Mouse (Mus musculus) midbrain, postnatal 0 days (tissue): ENCODE results near the gene Gchfr. TPM values are rescaled to one million over a fixed set of nuclear protein-coding genes. Genes with fewer than 3 reads are reported as not detected.
A peak's percentile ranks its signal among the peaks of the same experiment; 100 is the strongest.

Experiments
- ATAC-seq: fragments of 200-750 bp; cut with Nextera tagmentation; 2 replicates; pipeline ENCODE4 v1.8.0; 2017; ENCODE audit warnings: moderate number of reproducible peaks, mild to moderate bottlenecking, moderate TSS enrichment, moderate library complexity; ENCODE audit not compliant: low FRiP score
- DNase-seq: peaks from one replicate; pipeline ENCODE4 v3.0.0-alpha.2; 2015; ENCODE audit warnings: low spot score
- H3K27ac ChIP-seq: fragments of 300-500 bp; sonication (generic); 2 replicates; pipeline ENCODE4 v1.5.1; 2014; ENCODE audit warnings: low read depth, mild to moderate bottlenecking, low read length, mixed read lengths
- H3K27me3 ChIP-seq: fragments of 300-500 bp; sonication (generic); 2 replicates; pipeline ENCODE4 v1.6.1; 2014; ENCODE audit warnings: low read length, control low read depth, mixed read lengths; ENCODE audit not compliant: insufficient read depth
- H3K36me3 ChIP-seq: fragments of 300-500 bp; sonication (generic); 2 replicates; pipeline ENCODE4 v1.6.1; 2014; ENCODE audit warnings: low read length, control low read depth, mixed read lengths; ENCODE audit not compliant: insufficient read depth
- H3K4me1 ChIP-seq: fragments of 300-500 bp; sonication (generic); 2 replicates; pipeline ENCODE4 v1.6.1; 2014; ENCODE audit warnings: mild to moderate bottlenecking, control low read depth, antibody characterized with exemption, low read length, mixed read lengths; ENCODE audit not compliant: insufficient read depth
- H3K4me2 ChIP-seq: fragments of 300-500 bp; sonication (generic); 2 replicates; pipeline ENCODE4 v1.6.1; 2014; ENCODE audit warnings: low read depth, mild to moderate bottlenecking, low read length, mixed read lengths; ENCODE audit not compliant: poor library complexity, severe bottlenecking
- H3K4me3 ChIP-seq: fragments of 300-500 bp; sonication (generic); 2 replicates; pipeline ENCODE4 v1.5.1; 2014; ENCODE audit warnings: low read depth, mild to moderate bottlenecking, low read length, moderate library complexity
- H3K9ac ChIP-seq: fragments of 300-500 bp; sonication (generic); replicated peaks from 2 replicates; pipeline ENCODE4 v1.6.1; 2014; ENCODE audit warnings: mild to moderate bottlenecking, low read length, moderate library complexity, mixed read lengths; ENCODE audit not compliant: poor library complexity, severe bottlenecking
- H3K9me3 ChIP-seq: fragments of 300-500 bp; sonication (generic); 2 replicates; pipeline ENCODE4 v1.6.1; 2016; ENCODE audit warnings: low read length, control low read depth
- CTCF ChIP-seq: IDR thresholded peaks from 2 replicates; pipeline ENCODE4 v1.5.1; 2016; ENCODE audit warnings: antibody characterized with exemption, mild to moderate bottlenecking
- WGBS: fragments of 180-500 bp; shearing (Covaris S2); extraction: QIAGEN DNeasy Blood & Tissue Kit; methylation state at CpG from one replicate; pipeline ENCODE4 v1.1.7; 2014; 5-methylcytosine and 5-hydroxymethylcytosine counted together
- polyA plus RNA-seq: library from polyadenylated mRNA; unstranded; fragments of >200 nt; fragmentation: Nextera tagmentation; extraction: Ambion mirVana; gene quantifications from 2 replicates; pipeline ENCODE4 v1.2.1, GENCODE M21; 2015
- total RNA-seq: library from RNA; depleted of rRNA; stranded (reverse); fragments of >200 nt; gene quantifications from 2 replicates; pipeline ENCODE4 v1.2.3, GENCODE M21; 2014

Gchfr gene
- total and polyA plus RNA-seq, 2 experiments from 2014 or later: 9.9 to 15.9 TPM

DNA sequence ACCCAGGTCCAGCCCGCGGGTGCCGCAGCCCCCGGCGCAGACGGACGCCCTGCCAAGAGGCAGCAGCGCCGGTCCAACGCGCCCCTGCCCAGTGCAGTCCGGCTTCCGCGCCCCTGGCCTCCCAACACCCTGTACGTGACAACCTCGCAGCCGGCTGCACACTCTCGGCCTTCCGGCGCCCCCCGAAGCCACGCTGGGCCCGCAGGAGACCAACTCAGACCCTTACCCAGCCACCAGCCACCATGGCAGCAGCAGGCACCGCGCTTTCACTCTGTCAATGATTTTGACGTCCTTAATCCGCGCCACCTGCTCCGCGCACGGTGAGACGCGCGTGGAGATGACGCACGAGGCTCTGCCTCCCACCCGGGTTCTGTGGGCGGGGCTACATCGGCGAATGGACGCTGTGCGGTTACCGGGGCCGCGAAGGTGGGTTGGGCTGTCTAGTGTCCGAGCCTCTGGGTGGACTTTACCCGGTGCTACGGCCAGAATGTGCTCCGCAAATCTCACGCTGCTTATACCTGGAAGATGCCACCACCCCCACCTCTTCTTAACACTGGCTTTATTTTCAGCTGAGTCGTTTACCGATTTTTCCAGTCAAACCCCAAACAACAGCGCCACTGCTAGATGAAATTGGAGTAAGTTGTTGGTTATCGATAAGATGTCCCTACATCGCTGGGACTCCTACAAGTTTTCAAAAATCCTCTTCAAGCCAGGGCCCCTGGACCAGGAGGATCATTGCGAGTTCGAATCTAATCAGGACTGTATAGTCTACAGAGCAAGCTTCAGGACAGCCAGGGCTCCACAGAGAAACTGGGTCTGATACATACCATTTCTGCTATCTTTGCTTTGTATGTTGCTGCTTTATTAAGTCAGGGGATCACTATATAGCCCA is 10.6 kb upstream of the Gchfr start, which contains the start of gene Rmdn3:
Gene Rmdn3 (minus strand): TSS at position 354 of the 892 bp plus-strand sequence.
- Histone ChIP-seq H3K4me1 (peaks cover 11% of the 10 kb centered on the region; the same call in 1 of the 2 replicates), H3K4me3 (peak within 1 kb of the TSS; percentile 88), H3K4me2 (peak within 1 kb of the TSS; percentile 96), H3K9me3 (no peaks in the 10 kb centered on the region), H3K27ac (peak within 1 kb of the TSS; percentile 83), H3K9ac (peak within 1 kb of the TSS; percentile 83), H3K36me3 (peaks cover 23% of the 10 kb centered on the region), H3K27me3 (no peaks in the 10 kb centered on the region; the same call in 1 of the 2 replicates)
- under 1% methylated on average over 54 of the region's 57 CpGs for WGBS
- peak; percentile 53 for TF ChIP-seq CTCF
- DNase-seq (peak; percentile 97), ATAC-seq (peak; percentile 91)

DNA sequence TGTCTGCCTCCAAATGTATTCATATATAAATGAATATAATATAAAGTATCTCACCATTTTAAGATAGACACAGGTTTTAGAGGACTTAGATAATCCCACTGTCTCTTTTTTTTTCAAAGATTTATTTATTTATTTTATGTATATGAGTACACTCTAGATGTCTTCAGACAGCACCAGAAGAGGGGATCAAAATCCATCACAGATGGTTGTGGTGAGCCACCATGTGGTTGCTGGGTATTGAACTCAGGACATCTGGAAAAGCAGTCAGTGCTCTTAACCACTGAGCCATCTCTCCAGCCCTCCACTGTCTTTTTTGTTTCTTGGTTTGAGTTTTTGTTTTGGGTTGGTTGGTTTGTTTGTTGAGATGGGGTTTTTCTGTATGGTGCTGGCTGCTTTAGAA is 9.7 kb upstream of the Gchfr start:
- no peak overlapping the region for H3K27ac ChIP-seq
- H3K27me3 ChIP-seq: no peaks in the 10 kb centered on the region; the same call in 1 of the 2 replicates
- no peak overlapping the region for H3K4me2 ChIP-seq
- no peak for TF ChIP-seq CTCF
- ATAC-seq: no peak
- H3K4me1 ChIP-seq: peaks cover 11% of the 10 kb centered on the region; the same call in 1 of the 2 replicates
- H3K4me3 ChIP-seq: no peak overlapping the region
- no peak for DNase-seq
- no peak overlapping the region for H3K9ac ChIP-seq
- H3K36me3 ChIP-seq: peaks cover 14% of the 10 kb centered on the region
- H3K9me3 ChIP-seq: no peaks in the 10 kb centered on the region

DNA sequence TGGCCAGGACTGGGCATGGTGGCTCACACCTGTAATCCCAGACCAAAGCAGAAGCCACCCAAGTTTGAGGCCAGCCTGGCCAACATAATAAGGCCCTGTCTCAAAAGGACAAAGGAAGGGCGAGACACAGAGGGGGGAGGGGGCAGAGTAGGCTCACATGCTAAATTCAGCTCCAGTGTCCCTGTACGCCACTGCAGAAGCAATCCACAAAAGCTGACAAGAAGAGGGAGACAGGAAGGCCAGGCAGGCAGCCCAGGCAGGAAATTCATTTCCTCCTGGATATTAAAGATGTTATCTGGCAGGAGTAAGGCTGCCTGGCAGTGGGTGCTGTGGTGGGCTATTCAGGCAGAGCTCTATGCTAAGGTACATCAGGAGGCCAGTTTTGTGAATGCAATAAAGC is 6.3 kb upstream of the Gchfr start:
- Histone ChIP-seq H3K27me3 (peaks cover 5% of the 10 kb centered on the region; the same call in 1 of the 2 replicates), H3K9me3 (no peaks in the 10 kb centered on the region), H3K4me1 (0 out of 2 replicates have a peak, but pooled peaks cover 4% of the 10 kb centered on the region), H3K4me2 (no peak overlapping the region), H3K4me3 (no peak overlapping the region), H3K9ac (no peak overlapping the region), H3K27ac (no peak overlapping the region), H3K36me3 (no peaks in the 10 kb centered on the region)
- no peak for TF ChIP-seq CTCF
- ATAC-seq (no peak), DNase-seq (no peak)
- WGBS: 18% methylated on average over 2 of the region's 2 CpGs

DNA sequence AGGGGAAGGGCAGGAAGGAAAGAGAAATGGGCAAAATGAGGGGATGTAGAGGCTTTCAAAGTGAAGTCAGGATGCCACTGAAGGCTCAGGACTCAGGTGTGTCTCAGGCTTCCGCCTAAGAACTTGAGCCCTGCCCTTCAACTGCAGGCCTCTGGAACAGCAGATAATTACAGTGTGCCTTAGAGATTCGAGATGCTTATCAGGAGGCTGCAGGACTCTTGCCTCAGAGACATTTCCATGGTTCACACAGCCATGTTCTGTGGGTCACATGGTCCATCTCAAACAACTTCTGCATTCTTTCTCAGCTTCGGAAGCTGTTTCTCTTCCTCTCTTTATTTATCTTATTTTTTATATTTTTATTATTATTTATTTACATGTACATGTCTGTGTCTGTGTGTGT is 4.4 kb upstream of the Gchfr start:
- H3K27ac ChIP-seq: no peak overlapping the region
- ATAC-seq: no peak
- 68% methylated on average over 3 of the region's 3 CpGs for WGBS

DNA sequence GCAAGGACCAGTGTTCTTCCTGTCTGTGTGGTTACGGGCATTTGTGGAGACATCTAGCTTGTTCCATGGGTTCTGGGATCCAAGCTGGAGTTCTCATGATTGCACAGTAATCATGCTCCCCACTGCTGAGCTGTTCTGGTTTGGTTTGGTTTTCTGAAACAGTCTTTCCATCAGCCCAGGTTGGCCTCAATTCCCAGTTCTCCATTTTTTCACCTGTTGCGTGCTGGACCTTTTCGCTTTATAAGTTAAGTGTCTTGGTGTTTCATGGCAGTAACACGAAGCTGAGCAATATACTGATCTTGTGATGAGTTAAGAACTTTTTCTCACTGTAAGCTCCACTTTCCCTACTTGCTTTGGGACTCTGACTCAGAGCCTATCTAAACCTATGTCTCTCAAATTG is 3.6 kb upstream of the Gchfr start:
- H3K27me3 ChIP-seq: peaks cover 5% of the 10 kb centered on the region; the same call in 1 of the 2 replicates
- H3K27ac ChIP-seq: no peak overlapping the region
- TF ChIP-seq CTCF: no peak
- no peak for ATAC-seq
- WGBS: 89% methylated on average over 4 of the region's 4 CpGs
- H3K36me3 ChIP-seq: no peaks in the 10 kb centered on the region
- no peak overlapping the region for H3K9ac ChIP-seq
- H3K4me1 ChIP-seq: no peaks in the 10 kb centered on the region; the same call in 1 of the 2 replicates
- no peaks in the 10 kb centered on the region for H3K9me3 ChIP-seq
- no peak overlapping the region for H3K4me2 ChIP-seq
- no peak overlapping the region for H3K4me3 ChIP-seq
- no peak for DNase-seq

More for the DNA sequence above, 4.4 kb upstream of the Gchfr start:
- TF ChIP-seq CTCF: no peak
- Histone ChIP-seq H3K4me3 (no peak overlapping the region), H3K4me1 (no peaks in the 10 kb centered on the region; the same call in 1 of the 2 replicates), H3K9ac (no peak overlapping the region), H3K9me3 (no peaks in the 10 kb centered on the region), H3K36me3 (no peaks in the 10 kb centered on the region), H3K4me2 (no peak overlapping the region), H3K27me3 (peaks cover 5% of the 10 kb centered on the region; the same call in 1 of the 2 replicates)
- DNase-seq: no peak

DNA sequence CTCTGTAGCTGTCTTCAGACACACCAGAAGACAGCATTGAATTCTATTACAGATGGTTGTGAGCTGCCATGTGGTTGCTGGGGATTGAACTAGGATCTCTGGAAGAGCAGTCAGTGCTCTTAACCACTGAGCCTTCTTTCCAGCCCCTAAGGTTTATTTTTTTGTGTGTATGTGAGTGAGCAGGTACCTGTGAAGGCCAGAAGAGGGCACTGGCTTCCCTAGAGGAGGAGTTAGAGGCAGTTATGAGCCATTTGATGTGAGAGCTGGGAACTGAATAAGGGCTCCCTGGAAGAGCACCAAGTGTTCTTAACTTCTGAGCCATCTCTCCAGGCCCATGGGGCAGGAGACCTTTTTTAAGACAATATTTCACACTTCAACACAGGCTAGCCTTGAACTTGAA is 2.2 kb upstream of the Gchfr start:
- Histone ChIP-seq H3K9me3 (no peaks in the 10 kb centered on the region), H3K27me3 (peaks cover 5% of the 10 kb centered on the region; the same call in 1 of the 2 replicates), H3K9ac (no peak overlapping the region), H3K4me1 (no peaks in the 10 kb centered on the region; the same call in 1 of the 2 replicates), H3K36me3 (no peaks in the 10 kb centered on the region), H3K27ac (no peak overlapping the region), H3K4me2 (no peak overlapping the region), H3K4me3 (no peak overlapping the region)
- DNase-seq: no peak
- no peak for TF ChIP-seq CTCF
- no peak for ATAC-seq
